Mouse (Mus musculus) ZHBTc4 (cell line): ENCODE data around the gene Cysltr2.
A peak's percentile ranks its signal among the peaks of the same experiment; 100 is the strongest.

Experiments used
- DNase-seq: peaks from one replicate; pipeline ENCODE4 v3.0.0-alpha.2; 2011; ENCODE audit warnings: low read depth, low spot score

Cysltr2 gene

GRCm38 (mm10) chr14:72986044-72986443, 62.9 kb downstream of the Cysltr2 start:
- DNase-seq, result no peak

GRCm38 (mm10) chr14:72985113-72985512, 63.8 kb downstream of the Cysltr2 start:
- DNase-seq, result no peak

GRCm38 (mm10) chr14:72983456-72983855, 65.5 kb downstream of the Cysltr2 start:
- DNase-seq, result peak; percentile 67

GRCm38 (mm10) chr14:72982981-72983436, 65.9 kb downstream of the Cysltr2 start:
- DNase-seq, result no peak

GRCm38 (mm10) chr14:72980761-72981160, 68.2 kb downstream of the Cysltr2 start:
- DNase-seq, result no peak

- peak; percentile 16 for DNase-seq
Measured at GRCm38 (mm10) chr14:72980106-72980505, 68.8 kb downstream of the Cysltr2 start.

GRCm38 (mm10) chr14:72976111-72976510, 72.8 kb downstream of the Cysltr2 start:
- DNase-seq, result no peak
